Mouse (Mus musculus) ovary, postnatal 10 days (tissue): ENCODE results near the gene Tex35.
A peak's percentile ranks its signal among the peaks of the same experiment; 100 is the strongest.

Experiments
- DNase-seq: peaks from one replicate; pipeline ENCODE4 v3.0.0; 2022; ENCODE audit warnings: low spot score

The Tex35 gene

GRCm38 (mm10) chr1:157081076-157081804 lies 27.2 kb downstream of the Tex35 start:
- no peak for DNase-seq

GRCm38 (mm10) chr1:157080071-157080470 lies 28.4 kb downstream of the Tex35 start:
- no peak for DNase-seq

GRCm38 (mm10) chr1:157079384-157080025 lies 29.0 kb downstream of the Tex35 start:
- peak; percentile 31 for DNase-seq

- DNase-seq, result peak; percentile 84
These were observed 31.4 kb downstream of the Tex35 start for GRCm38 (mm10) chr1:157076781-157077705.

GRCm38 (mm10) chr1:157076257-157076656 lies 32.2 kb downstream of the Tex35 start:
- DNase-seq, result peak; percentile 78

- DNase-seq, result no peak
These were observed 33.5 kb downstream of the Tex35 start for GRCm38 (mm10) chr1:157074937-157075336.

- DNase-seq, result no peak
These were observed 34.1 kb downstream of the Tex35 start for GRCm38 (mm10) chr1:157074371-157074770.

- DNase-seq, result no peak
These were observed 34.9 kb downstream of the Tex35 start for GRCm38 (mm10) chr1:157073592-157073991.

GRCm38 (mm10) chr1:157069181-157069828 lies 39.2 kb downstream of the Tex35 start:
- DNase-seq, result no peak

GRCm38 (mm10) chr1:157068316-157068715 lies 40.2 kb downstream of the Tex35 start:
- no peak for DNase-seq

GRCm38 (mm10) chr1:157065819-157066730 lies 42.4 kb downstream of the Tex35 start:
- DNase-seq, result no peak

GRCm38 (mm10) chr1:157063318-157064115 lies 45.0 kb downstream of the Tex35 start:
- DNase-seq, result no peak

- DNase-seq, result no peak
These were observed 46.0 kb downstream of the Tex35 start for GRCm38 (mm10) chr1:157062445-157062825.

GRCm38 (mm10) chr1:157061800-157062444 lies 46.6 kb downstream of the Tex35 start:
- DNase-seq, result no peak

- DNase-seq, result no peak
These were observed 47.3 kb downstream of the Tex35 start for GRCm38 (mm10) chr1:157061170-157061569.

GRCm38 (mm10) chr1:157060441-157061135 lies 47.9 kb downstream of the Tex35 start:
- no peak for DNase-seq

- no peak for DNase-seq
These were observed 52.6 kb downstream of the Tex35 start for GRCm38 (mm10) chr1:157055901-157056300.

GRCm38 (mm10) chr1:157055288-157055831 lies 53.1 kb downstream of the Tex35 start:
- DNase-seq, result no peak

GRCm38 (mm10) chr1:157054659-157055058 lies 53.8 kb downstream of the Tex35 start:
- DNase-seq, result no peak
